Mouse (Mus musculus): ENCODE data around the gene Ctu2.

GRCm38 (mm10) chr8:122482448-122482847 is 6.5 kb downstream of the Ctu2 start:
- TF ChIP-seq CTCF (IDR thresholded peaks at IDR 0.05; ENCODE audit: low read depth, low read length) (no peak), TAL1 (conservative IDR thresholded peaks at IDR 0.05; ENCODE audit: low read depth, low read length) (no peak), GATA1 (IDR thresholded peaks at IDR 0.05; ENCODE audit: borderline replicate concordance, low read length) (no peak), GATA2 (IDR thresholded peaks at IDR 0.05; ENCODE audit: borderline replicate concordance, low read depth, low read length) (no peak)

All from G1E (cell line).